Mouse (Mus musculus): ENCODE measurements around the gene Gm28845. TPM values are rescaled to one million over a fixed set of nuclear protein-coding genes. Genes with fewer than 3 reads are reported as not detected.

Gm28845 gene
- polyA plus RNA-seq, 1 experiment from 2014 or later: not detected

- H3K27ac ChIP-seq (ENCODE audit: low read depth): no peak overlapping the region
- H3K27me3 ChIP-seq (ENCODE audit: insufficient read depth, low read length): no peaks in the 10 kb centered on the region
- no peak for ATAC-seq
- TF ChIP-seq EP300 (IDR thresholded peaks at IDR 0.05; ENCODE audit: low read depth) (no peak), CTCF (IDR thresholded peaks at IDR 0.05; ENCODE audit: low read depth) (no peak)
- H3K9me3 ChIP-seq (ENCODE audit: low read length): no peaks in the 10 kb centered on the region
- DNase-seq: no peak
- H3K4me1 ChIP-seq (ENCODE audit: insufficient read depth): peaks cover 2% of the 10 kb centered on the region; the same call in 1 of the 2 replicates
- no peaks in the 10 kb centered on the region for H3K36me3 ChIP-seq (replicated peaks; ENCODE audit: insufficient read depth, low read length)
- 78% methylated on average over 25 of the region's 25 CpGs for WGBS (ENCODE audit: insufficient replicate concordance)
- no peak overlapping the region for H3K4me2 ChIP-seq (ENCODE audit: low read depth, low read length)
- no peak overlapping the region for H3K4me3 ChIP-seq (ENCODE audit: low read depth, low read length)
- no peak overlapping the region for H3K9ac ChIP-seq (replicated peaks)
Measured at GRCm38 (mm10) chr1:65109756-65110435, 9.5 kb downstream of the Gm28845 start.

GRCm38 (mm10) chr1:65109196-65109595 lies 10.2 kb downstream of the Gm28845 start:
- DNase-seq: no peak
- 70% methylated on average over 8 of the region's 8 CpGs for WGBS (ENCODE audit: insufficient replicate concordance)

GRCm38 (mm10) chr1:65107654-65108279 lies 11.6 kb downstream of the Gm28845 start:
- Histone ChIP-seq H3K4me2 (ENCODE audit: low read depth, low read length) (no peak overlapping the region), H3K4me3 (ENCODE audit: low read depth, low read length) (no peak overlapping the region), H3K4me1 (ENCODE audit: insufficient read depth) (peaks cover 1% of the 10 kb centered on the region; the same call in 1 of the 2 replicates), H3K9me3 (ENCODE audit: low read length) (no peaks in the 10 kb centered on the region), H3K27ac (ENCODE audit: low read depth) (no peak overlapping the region), H3K36me3 (replicated peaks; ENCODE audit: insufficient read depth, low read length) (no peaks in the 10 kb centered on the region), H3K9ac (replicated peaks) (no peak overlapping the region), H3K27me3 (ENCODE audit: insufficient read depth, low read length) (no peaks in the 10 kb centered on the region)
- WGBS (ENCODE audit: insufficient replicate concordance): 75% methylated on average over 10 of the region's 10 CpGs
- peak; percentile 30 for DNase-seq
- TF ChIP-seq CTCF (IDR thresholded peaks at IDR 0.05; ENCODE audit: low read depth): no peak
- no peak for TF ChIP-seq EP300 (IDR thresholded peaks at IDR 0.05; ENCODE audit: low read depth)
- no peak for ATAC-seq

More at GRCm38 (mm10) chr1:65109196-65109595, 10.2 kb downstream of the Gm28845 start:
- no peak for TF ChIP-seq CTCF (IDR thresholded peaks at IDR 0.05; ENCODE audit: low read depth)
- no peak for TF ChIP-seq EP300 (IDR thresholded peaks at IDR 0.05; ENCODE audit: low read depth)
- Histone ChIP-seq H3K4me1 (ENCODE audit: insufficient read depth) (peaks cover 2% of the 10 kb centered on the region; the same call in 1 of the 2 replicates), H3K27me3 (ENCODE audit: insufficient read depth, low read length) (no peaks in the 10 kb centered on the region), H3K9ac (replicated peaks) (no peak overlapping the region), H3K36me3 (replicated peaks; ENCODE audit: insufficient read depth, low read length) (no peaks in the 10 kb centered on the region), H3K27ac (ENCODE audit: low read depth) (no peak overlapping the region), H3K4me3 (ENCODE audit: low read depth, low read length) (no peak overlapping the region), H3K4me2 (ENCODE audit: low read depth, low read length) (no peak overlapping the region), H3K9me3 (ENCODE audit: low read length) (no peaks in the 10 kb centered on the region)
- ATAC-seq: no peak

GRCm38 (mm10) chr1:65103273-65103672 lies 16.1 kb downstream of the Gm28845 start, which contains the start of gene Cryga:
Gene Cryga (minus strand): TSS chr1:65103373.
- DNase-seq (no peak), ATAC-seq (no peak)
- Histone ChIP-seq H3K4me1 (ENCODE audit: insufficient read depth) (no peaks in the 10 kb centered on the region), H3K9me3 (ENCODE audit: low read length) (no peaks in the 10 kb centered on the region), H3K4me3 (ENCODE audit: low read depth, low read length) (no peak within 1 kb of the TSS), H3K27ac (ENCODE audit: low read depth) (no peak within 1 kb of the TSS), H3K36me3 (replicated peaks; ENCODE audit: insufficient read depth, low read length) (no peaks in the 10 kb centered on the region), H3K4me2 (ENCODE audit: low read depth, low read length) (no peak within 1 kb of the TSS), H3K9ac (replicated peaks) (no peak within 1 kb of the TSS), H3K27me3 (ENCODE audit: insufficient read depth, low read length) (no peaks in the 10 kb centered on the region)
- 82% methylated on average over 11 of the region's 11 CpGs for WGBS (ENCODE audit: insufficient replicate concordance)
- TF ChIP-seq EP300 (IDR thresholded peaks at IDR 0.05; ENCODE audit: low read depth): no peak

GRCm38 (mm10) chr1:65096953-65097352 lies 22.4 kb downstream of the Gm28845 start:
- TF ChIP-seq EP300 (IDR thresholded peaks at IDR 0.05; ENCODE audit: low read depth): no peak
- no peak for TF ChIP-seq CTCF (IDR thresholded peaks at IDR 0.05; ENCODE audit: low read depth)
- no peak for ATAC-seq
- no peak overlapping the region for H3K27ac ChIP-seq (ENCODE audit: low read depth)
- H3K4me3 ChIP-seq (ENCODE audit: low read depth, low read length): no peak overlapping the region
- DNase-seq: no peak
- H3K4me2 ChIP-seq (ENCODE audit: low read depth, low read length): no peak overlapping the region
- no peaks in the 10 kb centered on the region for H3K36me3 ChIP-seq (replicated peaks; ENCODE audit: insufficient read depth, low read length)
- no peaks in the 10 kb centered on the region for H3K4me1 ChIP-seq (ENCODE audit: insufficient read depth)
- no peaks in the 10 kb centered on the region for H3K9me3 ChIP-seq (ENCODE audit: low read length)
- WGBS (ENCODE audit: insufficient replicate concordance): 76% methylated on average over 3 of the region's 3 CpGs
- no peak overlapping the region for H3K9ac ChIP-seq (replicated peaks)
- H3K27me3 ChIP-seq (ENCODE audit: insufficient read depth, low read length): no peaks in the 10 kb centered on the region

GRCm38 (mm10) chr1:65091566-65091965 lies 27.8 kb downstream of the Gm28845 start:
- H3K27ac ChIP-seq (ENCODE audit: low read depth): no peak overlapping the region
- ATAC-seq: no peak
- 85% methylated on average over 3 of the region's 3 CpGs for WGBS (ENCODE audit: insufficient replicate concordance)
- H3K27me3 ChIP-seq (ENCODE audit: insufficient read depth, low read length): no peaks in the 10 kb centered on the region
- no peaks in the 10 kb centered on the region for H3K9me3 ChIP-seq (ENCODE audit: low read length)
- H3K36me3 ChIP-seq (replicated peaks; ENCODE audit: insufficient read depth, low read length): no peaks in the 10 kb centered on the region
- H3K9ac ChIP-seq (replicated peaks): no peak overlapping the region
- H3K4me1 ChIP-seq (ENCODE audit: insufficient read depth): peaks cover 9% of the 10 kb centered on the region; the same call in 1 of the 2 replicates
- DNase-seq: no peak
- H3K4me3 ChIP-seq (ENCODE audit: low read depth, low read length): no peak overlapping the region
- H3K4me2 ChIP-seq (ENCODE audit: low read depth, low read length): no peak overlapping the region
- TF ChIP-seq CTCF (IDR thresholded peaks at IDR 0.05; ENCODE audit: low read depth) (no peak), EP300 (IDR thresholded peaks at IDR 0.05; ENCODE audit: low read depth) (no peak)
